Mouse (Mus musculus): ENCODE data around the gene Itgb6. TPM values are rescaled to one million over a fixed set of nuclear protein-coding genes. Genes with fewer than 3 reads are reported as not detected.

Itgb6 gene
- not detected in 2 replicates for polyA plus RNA-seq (2014; fragmentation: Nextera tagmentation; extraction: Ambion mirVana)

- H3K27ac ChIP-seq (replicated peaks; ENCODE audit: low read depth, low read length) = no peak within 1 kb of the TSS
- no peaks in the 10 kb centered on the region for H3K9me3 ChIP-seq (ENCODE audit: control insufficient read depth, low read length)
- no peaks in the 10 kb centered on the region for H3K36me3 ChIP-seq (ENCODE audit: control insufficient read depth, insufficient read depth, low read length)
- H3K4me1 ChIP-seq (ENCODE audit: control insufficient read depth, insufficient read depth, low read length) = no peaks in the 10 kb centered on the region
- H3K27me3 ChIP-seq (ENCODE audit: control insufficient read depth, insufficient read depth, low read length) = no peaks in the 10 kb centered on the region
- DNase-seq (peak; percentile 63), ATAC-seq (ENCODE audit: low FRiP score, low TSS enrichment) (peak; percentile 24; the same call in 1 of the 2 replicates)
- H3K9ac ChIP-seq (replicated peaks; ENCODE audit: low read length) = no peak within 1 kb of the TSS
- no peak within 1 kb of the TSS for H3K4me3 ChIP-seq (replicated peaks; ENCODE audit: low read depth, low read length)
- WGBS = 61% methylated on average over 14 of the region's 14 CpGs
- no peak within 1 kb of the TSS for H3K4me2 ChIP-seq (ENCODE audit: low read length)
Measured at GRCm38 (mm10) chr2:60722514-60722913, at the start of gene Itgb6. Itgb6 (minus strand) TSS chr2:60722643.

- WGBS = 69% methylated on average over 8 of the region's 8 CpGs
- 0 out of 2 replicates have a peak, but pooled peaks cover 4% of the 10 kb centered on the region for H3K36me3 ChIP-seq (ENCODE audit: control insufficient read depth, insufficient read depth, low read length)
Measured at GRCm38 (mm10) chr2:60766420-60766819, 44.0 kb upstream of the Itgb6 start.

GRCm38 (mm10) chr2:60756218-60756617 lies 33.8 kb upstream of the Itgb6 start:
- no peak overlapping the region for H3K9ac ChIP-seq (replicated peaks; ENCODE audit: low read length)
- DNase-seq (no peak), ATAC-seq (ENCODE audit: low FRiP score, low TSS enrichment) (no peak)
- no peak overlapping the region for H3K4me2 ChIP-seq (ENCODE audit: low read length)
- no peak overlapping the region for H3K4me3 ChIP-seq (replicated peaks; ENCODE audit: low read depth, low read length)
- 79% methylated on average over 9 of the region's 9 CpGs for WGBS
- no peaks in the 10 kb centered on the region for H3K27me3 ChIP-seq (ENCODE audit: control insufficient read depth, insufficient read depth, low read length)
- H3K9me3 ChIP-seq (ENCODE audit: control insufficient read depth, low read length) = no peaks in the 10 kb centered on the region
- no peaks in the 10 kb centered on the region for H3K4me1 ChIP-seq (ENCODE audit: control insufficient read depth, insufficient read depth, low read length)
- 0 out of 2 replicates have a peak, but pooled peaks cover 2% of the 10 kb centered on the region for H3K36me3 ChIP-seq (ENCODE audit: control insufficient read depth, insufficient read depth, low read length)
- H3K27ac ChIP-seq (replicated peaks; ENCODE audit: low read depth, low read length) = no peak overlapping the region

More at GRCm38 (mm10) chr2:60766420-60766819, 44.0 kb upstream of the Itgb6 start:
- Histone ChIP-seq H3K9me3 (ENCODE audit: control insufficient read depth, low read length) (no peaks in the 10 kb centered on the region), H3K27me3 (ENCODE audit: control insufficient read depth, insufficient read depth, low read length) (no peaks in the 10 kb centered on the region), H3K27ac (replicated peaks; ENCODE audit: low read depth, low read length) (no peak overlapping the region), H3K4me3 (replicated peaks; ENCODE audit: low read depth, low read length) (no peak overlapping the region), H3K4me2 (ENCODE audit: low read length) (no peak overlapping the region), H3K4me1 (ENCODE audit: control insufficient read depth, insufficient read depth, low read length) (no peaks in the 10 kb centered on the region), H3K9ac (replicated peaks; ENCODE audit: low read length) (no peak overlapping the region)
- no peak for DNase-seq
- no peak for ATAC-seq (ENCODE audit: low FRiP score, low TSS enrichment)

GRCm38 (mm10) chr2:60755101-60755500 lies 32.7 kb upstream of the Itgb6 start:
- H3K9ac ChIP-seq (replicated peaks; ENCODE audit: low read length) = no peak overlapping the region
- ATAC-seq (ENCODE audit: low FRiP score, low TSS enrichment) (no peak), DNase-seq (no peak)
- no peak overlapping the region for H3K4me2 ChIP-seq (ENCODE audit: low read length)
- no peaks in the 10 kb centered on the region for H3K4me1 ChIP-seq (ENCODE audit: control insufficient read depth, insufficient read depth, low read length)
- H3K9me3 ChIP-seq (ENCODE audit: control insufficient read depth, low read length) = no peaks in the 10 kb centered on the region
- no peaks in the 10 kb centered on the region for H3K27me3 ChIP-seq (ENCODE audit: control insufficient read depth, insufficient read depth, low read length)
- no peak overlapping the region for H3K27ac ChIP-seq (replicated peaks; ENCODE audit: low read depth, low read length)
- 0 out of 2 replicates have a peak, but pooled peaks cover 2% of the 10 kb centered on the region for H3K36me3 ChIP-seq (ENCODE audit: control insufficient read depth, insufficient read depth, low read length)
- WGBS = 98% methylated on average over 7 of the region's 7 CpGs
- H3K4me3 ChIP-seq (replicated peaks; ENCODE audit: low read depth, low read length) = no peak overlapping the region

GRCm38 (mm10) chr2:60751274-60751673 lies 28.8 kb upstream of the Itgb6 start:
- 0 out of 2 replicates have a peak, but pooled peaks cover 2% of the 10 kb centered on the region for H3K36me3 ChIP-seq (ENCODE audit: control insufficient read depth, insufficient read depth, low read length)
- no peaks in the 10 kb centered on the region for H3K4me1 ChIP-seq (ENCODE audit: control insufficient read depth, insufficient read depth, low read length)
- H3K9ac ChIP-seq (replicated peaks; ENCODE audit: low read length) = no peak overlapping the region
- no peak overlapping the region for H3K4me3 ChIP-seq (replicated peaks; ENCODE audit: low read depth, low read length)
- no peak for ATAC-seq (ENCODE audit: low FRiP score, low TSS enrichment)
- H3K27me3 ChIP-seq (ENCODE audit: control insufficient read depth, insufficient read depth, low read length) = no peaks in the 10 kb centered on the region
- no peaks in the 10 kb centered on the region for H3K9me3 ChIP-seq (ENCODE audit: control insufficient read depth, low read length)
- DNase-seq = no peak
- no peak overlapping the region for H3K4me2 ChIP-seq (ENCODE audit: low read length)
- H3K27ac ChIP-seq (replicated peaks; ENCODE audit: low read depth, low read length) = no peak overlapping the region
- 94% methylated on average over 9 of the region's 9 CpGs for WGBS

GRCm38 (mm10) chr2:60750591-60750990 lies 28.1 kb upstream of the Itgb6 start:
- WGBS = 92% methylated on average over 3 of the region's 3 CpGs
- DNase-seq = no peak
- ATAC-seq (ENCODE audit: low FRiP score, low TSS enrichment) = no peak
- Histone ChIP-seq H3K27me3 (ENCODE audit: control insufficient read depth, insufficient read depth, low read length) (no peaks in the 10 kb centered on the region), H3K4me3 (replicated peaks; ENCODE audit: low read depth, low read length) (no peak overlapping the region), H3K36me3 (ENCODE audit: control insufficient read depth, insufficient read depth, low read length) (0 out of 2 replicates have a peak, but pooled peaks cover 2% of the 10 kb centered on the region), H3K27ac (replicated peaks; ENCODE audit: low read depth, low read length) (no peak overlapping the region), H3K4me1 (ENCODE audit: control insufficient read depth, insufficient read depth, low read length) (no peaks in the 10 kb centered on the region), H3K9me3 (ENCODE audit: control insufficient read depth, low read length) (no peaks in the 10 kb centered on the region), H3K4me2 (ENCODE audit: low read length) (no peak overlapping the region), H3K9ac (replicated peaks; ENCODE audit: low read length) (no peak overlapping the region)

GRCm38 (mm10) chr2:60748585-60748984 lies 26.1 kb upstream of the Itgb6 start:
- Histone ChIP-seq H3K4me2 (ENCODE audit: low read length) (no peak overlapping the region), H3K36me3 (ENCODE audit: control insufficient read depth, insufficient read depth, low read length) (no peaks in the 10 kb centered on the region), H3K27ac (replicated peaks; ENCODE audit: low read depth, low read length) (no peak overlapping the region), H3K4me1 (ENCODE audit: control insufficient read depth, insufficient read depth, low read length) (no peaks in the 10 kb centered on the region), H3K4me3 (replicated peaks; ENCODE audit: low read depth, low read length) (no peak overlapping the region), H3K27me3 (ENCODE audit: control insufficient read depth, insufficient read depth, low read length) (no peaks in the 10 kb centered on the region), H3K9me3 (ENCODE audit: control insufficient read depth, low read length) (no peaks in the 10 kb centered on the region), H3K9ac (replicated peaks; ENCODE audit: low read length) (no peak overlapping the region)
- DNase-seq (no peak), ATAC-seq (ENCODE audit: low FRiP score, low TSS enrichment) (no peak)
- 96% methylated on average over 1 of the region's 1 CpGs for WGBS

- ATAC-seq (ENCODE audit: low FRiP score, low TSS enrichment) (no peak), DNase-seq (no peak)
- H3K36me3 ChIP-seq (ENCODE audit: control insufficient read depth, insufficient read depth, low read length) = no peaks in the 10 kb centered on the region
- H3K27ac ChIP-seq (replicated peaks; ENCODE audit: low read depth, low read length) = no peak overlapping the region
- H3K27me3 ChIP-seq (ENCODE audit: control insufficient read depth, insufficient read depth, low read length) = no peaks in the 10 kb centered on the region
- no peak overlapping the region for H3K4me3 ChIP-seq (replicated peaks; ENCODE audit: low read depth, low read length)
- H3K9ac ChIP-seq (replicated peaks; ENCODE audit: low read length) = no peak overlapping the region
- 77% methylated on average over 3 of the region's 3 CpGs for WGBS
- no peaks in the 10 kb centered on the region for H3K9me3 ChIP-seq (ENCODE audit: control insufficient read depth, low read length)
- no peak overlapping the region for H3K4me2 ChIP-seq (ENCODE audit: low read length)
- no peaks in the 10 kb centered on the region for H3K4me1 ChIP-seq (ENCODE audit: control insufficient read depth, insufficient read depth, low read length)
Measured at GRCm38 (mm10) chr2:60747590-60747989, 25.1 kb upstream of the Itgb6 start.

GRCm38 (mm10) chr2:60744674-60745073 lies 22.2 kb upstream of the Itgb6 start:
- Histone ChIP-seq H3K27ac (replicated peaks; ENCODE audit: low read depth, low read length) (no peak overlapping the region), H3K9ac (replicated peaks; ENCODE audit: low read length) (no peak overlapping the region), H3K4me2 (ENCODE audit: low read length) (no peak overlapping the region), H3K4me3 (replicated peaks; ENCODE audit: low read depth, low read length) (no peak overlapping the region), H3K4me1 (ENCODE audit: control insufficient read depth, insufficient read depth, low read length) (no peaks in the 10 kb centered on the region), H3K27me3 (ENCODE audit: control insufficient read depth, insufficient read depth, low read length) (no peaks in the 10 kb centered on the region), H3K36me3 (ENCODE audit: control insufficient read depth, insufficient read depth, low read length) (no peaks in the 10 kb centered on the region), H3K9me3 (ENCODE audit: control insufficient read depth, low read length) (no peaks in the 10 kb centered on the region)
- ATAC-seq (ENCODE audit: low FRiP score, low TSS enrichment) (no peak), DNase-seq (no peak)
- 40% methylated on average over 3 of the region's 3 CpGs for WGBS
